Mouse (Mus musculus): Measurements from ENCODE around the gene Lnx1.
A peak's percentile ranks its signal among the peaks of the same experiment; 100 is the strongest.

The Lnx1 gene

DNA sequence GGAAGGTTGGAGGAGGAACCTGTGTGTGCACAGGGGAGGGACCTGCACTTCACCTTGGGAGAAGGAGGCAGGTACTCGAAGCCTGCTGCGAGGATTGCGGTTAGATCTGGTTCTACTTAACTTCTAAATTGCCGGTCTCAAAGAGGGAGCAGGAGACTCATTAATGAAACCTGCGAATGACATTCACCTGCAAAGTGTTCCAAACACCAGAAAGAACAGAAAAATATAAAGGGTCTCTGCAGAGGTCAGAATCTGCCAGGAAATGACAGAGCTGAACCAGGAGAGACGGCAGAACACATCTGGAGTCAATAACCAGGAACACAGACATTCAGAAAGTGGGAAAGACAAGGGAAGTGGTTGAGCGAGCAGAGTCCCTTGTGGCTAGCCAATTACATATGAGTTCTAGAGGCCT, 8.3 kb downstream of the Lnx1 start:
- DNase-seq = no peak

DNA sequence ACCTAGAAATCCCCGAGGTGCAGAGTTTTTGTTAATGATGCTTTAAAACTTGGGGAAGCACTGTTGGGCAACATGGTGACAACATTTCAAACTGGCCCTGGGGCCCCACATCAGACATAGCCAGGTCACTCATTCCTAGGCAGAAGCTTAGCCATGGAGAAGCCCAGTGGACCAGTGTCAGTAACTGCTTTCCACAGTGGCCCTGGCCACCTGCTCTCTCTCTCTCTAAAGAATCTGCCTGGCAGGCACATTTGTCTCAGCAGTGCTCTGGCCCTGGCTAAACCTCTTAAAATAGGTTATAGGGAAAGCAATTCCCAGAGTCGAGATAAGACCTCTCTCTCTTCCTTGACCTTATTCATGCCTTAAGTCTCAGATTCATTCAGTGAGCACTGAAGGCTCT, 8.9 kb downstream of the Lnx1 start:
- DNase-seq = no peak

GRCm38 (mm10) chr5:74692411-74693090, 10.2 kb downstream of the Lnx1 start:
- no peak for DNase-seq

DNA sequence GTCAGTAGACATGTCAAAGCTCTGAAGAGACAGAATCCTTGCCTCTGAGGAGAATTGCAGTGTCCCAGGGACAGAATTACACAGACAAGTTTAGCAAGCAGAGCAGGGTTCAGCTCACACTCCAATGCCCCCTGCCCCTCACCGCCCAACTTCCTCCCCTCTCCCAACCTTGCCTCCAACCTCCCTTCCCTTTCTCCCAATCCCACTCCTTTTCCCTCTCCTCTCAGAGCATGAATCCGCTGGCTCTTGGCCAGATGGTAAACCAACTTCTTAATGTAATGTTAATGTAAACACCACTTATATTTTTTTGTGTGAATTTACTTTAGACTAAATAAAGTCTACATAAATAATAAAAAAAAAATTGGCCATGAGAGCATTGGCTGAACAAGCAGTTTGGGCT, 13.9 kb downstream of the Lnx1 start:
- no peak for DNase-seq

DNA sequence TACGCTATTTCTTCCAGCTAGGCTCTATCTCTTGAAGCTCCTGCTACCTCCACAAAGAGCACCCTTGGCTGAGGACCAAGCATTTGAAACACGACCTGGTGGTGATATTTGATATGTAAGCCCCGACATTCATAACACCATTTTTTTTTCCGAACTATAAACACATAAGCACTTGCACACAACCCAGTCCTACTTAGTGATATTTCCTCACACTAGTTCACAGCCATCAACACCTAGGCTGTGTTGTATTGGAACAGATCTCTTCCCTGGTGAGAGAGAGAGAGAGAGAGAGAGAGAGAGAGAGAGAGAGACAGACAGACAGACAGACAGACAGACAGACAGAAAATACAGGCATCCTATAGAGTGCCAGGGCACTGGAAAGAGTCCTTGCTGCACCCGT, 17.8 kb downstream of the Lnx1 start:
- DNase-seq = no peak

GRCm38 (mm10) chr5:74683832-74684231, 18.9 kb downstream of the Lnx1 start:
- no peak for DNase-seq

DNA sequence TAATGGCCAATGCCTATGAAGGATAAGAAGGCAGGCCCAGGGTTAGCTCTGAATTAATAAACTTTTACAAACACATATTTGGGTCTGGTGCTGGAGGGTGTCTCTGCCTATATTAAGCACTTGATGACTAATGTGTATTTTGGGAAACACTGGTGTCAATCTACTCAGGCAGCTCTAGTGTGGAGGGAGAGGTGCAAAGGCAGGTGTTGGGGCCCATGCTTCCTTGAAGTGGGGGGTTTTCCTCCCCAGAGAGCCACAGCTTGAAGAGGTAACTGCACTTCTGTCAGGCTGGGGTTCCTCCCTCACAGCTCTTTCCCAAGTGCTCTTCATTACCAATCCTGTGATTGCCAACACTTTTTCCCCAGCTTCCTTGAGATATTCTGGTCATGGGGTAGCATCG, 20.0 kb downstream of the Lnx1 start:
- no peak for DNase-seq

- no peak for DNase-seq
These were observed 23.1 kb downstream of the Lnx1 start for GRCm38 (mm10) chr5:74679631-74680030.

DNA sequence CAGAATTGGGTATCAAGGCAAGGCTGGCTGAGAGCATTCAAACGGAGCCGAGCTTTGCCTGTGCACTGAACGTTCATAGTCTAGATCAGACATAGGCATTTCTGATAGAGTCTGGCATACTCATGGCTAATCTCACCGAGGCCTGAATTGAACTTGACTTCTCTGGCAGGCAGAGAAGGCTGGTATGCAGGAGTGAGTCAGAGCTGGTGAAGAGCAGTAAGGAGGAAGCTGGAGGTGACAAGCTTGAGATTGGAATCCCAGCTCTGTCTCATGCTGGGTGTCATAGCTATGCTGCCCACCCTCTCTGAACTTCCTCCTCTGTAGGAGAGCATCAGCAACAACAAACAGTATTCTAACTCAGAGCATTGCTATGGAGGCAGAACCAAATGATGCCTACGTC, 24.0 kb downstream of the Lnx1 start:
- DNase-seq = no peak

DNA sequence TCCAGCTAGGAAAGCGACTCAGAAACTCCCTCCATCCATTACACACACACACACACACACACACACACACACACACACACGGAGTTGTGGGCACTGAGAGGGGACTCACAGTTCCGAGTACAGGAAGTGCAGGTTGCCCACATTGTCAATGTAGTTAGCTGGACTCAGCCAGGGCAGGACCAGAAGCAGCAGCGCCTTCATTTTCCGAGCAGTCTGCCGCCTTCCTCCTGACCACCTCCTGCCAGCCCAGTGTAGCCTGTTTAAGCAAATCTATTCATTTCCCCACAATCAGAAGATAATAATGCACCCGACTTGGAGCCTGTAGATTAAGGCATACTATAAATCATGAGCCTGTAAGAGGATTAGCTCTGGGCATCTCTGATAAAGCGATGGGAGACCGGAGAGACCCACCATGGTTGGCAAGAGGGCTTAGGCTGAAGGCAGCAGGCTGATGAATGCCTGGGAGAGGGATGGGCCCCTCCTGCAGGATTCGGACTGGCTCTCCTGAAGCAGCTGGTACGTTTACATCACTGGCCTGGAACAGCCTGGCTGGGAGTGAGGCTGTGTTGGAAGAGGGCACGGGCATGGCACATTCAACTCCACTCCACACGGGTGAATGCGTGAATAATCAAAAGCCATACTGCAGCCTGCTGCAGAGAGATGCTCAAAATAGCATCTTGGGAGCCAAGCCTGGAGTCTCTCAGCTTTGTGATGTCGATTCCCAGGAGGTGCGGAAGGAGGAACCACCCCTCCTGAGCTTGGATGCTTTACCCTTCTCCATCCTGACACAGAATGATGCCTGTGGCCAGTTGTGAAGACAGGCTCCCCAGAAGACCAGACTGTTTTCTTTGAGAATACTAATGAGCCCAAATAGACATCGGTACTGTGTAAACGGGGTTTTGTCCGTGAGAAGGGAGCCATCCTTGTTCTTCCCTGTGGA, 25.0 kb downstream of the Lnx1 start:
- DNase-seq = peak; percentile 82

- DNase-seq = no peak
These were observed 30.2 kb downstream of the Lnx1 start for GRCm38 (mm10) chr5:74672556-74672955.

- no peak for DNase-seq
These were observed 31.8 kb downstream of the Lnx1 start for GRCm38 (mm10) chr5:74670877-74671276.

DNA sequence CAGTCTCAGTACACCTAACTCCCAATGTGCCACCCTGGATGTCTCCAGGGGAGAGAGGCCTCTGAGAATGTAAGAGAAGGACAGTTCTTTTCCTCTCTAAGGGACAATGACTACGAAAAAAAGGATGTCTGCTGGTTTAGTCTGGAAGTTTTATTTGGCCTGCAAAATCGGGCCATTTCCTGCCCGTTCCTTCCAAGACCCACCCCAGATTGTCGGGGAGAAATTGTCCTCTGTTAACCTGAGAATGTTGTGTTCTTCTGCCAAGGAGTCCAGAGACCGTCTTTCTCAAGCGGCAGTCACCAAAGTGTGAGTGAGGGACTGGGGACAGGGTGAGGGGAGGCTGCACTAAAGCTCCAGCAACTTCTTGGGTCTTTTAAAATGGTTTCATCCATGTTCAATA, 32.8 kb downstream of the Lnx1 start:
- no peak for DNase-seq

GRCm38 (mm10) chr5:74668956-74669355, 33.8 kb downstream of the Lnx1 start:
- DNase-seq = no peak

DNA sequence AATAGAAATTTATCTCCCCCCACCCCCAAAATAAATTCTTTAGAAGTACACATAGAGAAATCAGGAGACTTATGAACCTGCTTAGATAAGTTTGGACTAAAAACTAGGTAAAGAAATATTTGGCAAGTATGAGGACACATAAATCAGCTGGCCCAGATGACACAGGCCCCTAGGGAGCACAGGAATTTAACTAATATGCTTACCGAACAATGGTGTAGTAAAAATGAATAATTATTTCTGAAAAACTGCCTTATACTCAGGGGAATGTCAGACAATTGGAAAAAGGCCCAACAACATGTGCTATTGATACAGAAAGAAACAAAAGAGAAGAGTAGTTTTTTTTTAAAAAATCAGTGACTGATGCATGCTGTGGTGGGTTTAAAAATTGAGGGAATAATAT, 40.1 kb downstream of the Lnx1 start:
- no peak for DNase-seq

DNA sequence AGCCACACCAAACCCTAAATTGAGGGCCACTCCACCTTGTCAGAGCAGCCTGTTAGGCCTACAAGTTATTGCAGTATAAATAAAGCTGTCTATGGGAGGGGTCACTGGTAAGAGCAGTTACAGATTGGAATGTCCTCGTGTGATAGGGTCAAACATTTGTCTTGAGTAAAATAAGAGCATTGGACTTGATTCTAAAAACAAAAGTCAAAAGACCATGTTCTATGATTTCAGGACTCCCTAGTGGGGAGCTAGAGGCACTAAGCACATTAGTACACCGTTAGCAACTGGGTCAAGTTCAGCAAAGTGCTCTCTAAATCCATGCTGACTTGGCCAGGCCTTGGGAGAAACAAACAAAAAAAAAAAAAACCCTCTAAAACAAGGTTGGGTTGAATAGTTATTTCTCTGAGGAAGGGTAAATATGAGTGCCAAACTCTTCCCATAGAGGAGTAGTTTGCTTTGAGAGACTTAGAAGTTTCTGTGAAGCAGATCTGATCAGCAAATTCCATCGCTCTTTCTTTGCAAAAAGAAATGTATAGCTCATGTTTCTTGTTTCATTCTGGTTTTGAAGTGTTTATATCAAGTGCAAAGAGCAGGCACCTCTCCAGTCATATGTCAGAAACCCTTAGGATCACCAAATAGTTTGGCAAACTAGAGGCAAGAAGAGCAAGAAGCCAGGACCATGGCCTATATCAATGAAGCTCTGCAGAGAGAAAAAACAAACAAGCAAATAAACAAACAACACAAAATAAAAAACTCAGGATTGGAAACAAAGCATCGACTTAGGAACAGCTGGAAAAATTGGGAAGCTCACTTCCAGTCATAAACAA, 40.8 kb downstream of the Lnx1 start:
- no peak for DNase-seq

DNA sequence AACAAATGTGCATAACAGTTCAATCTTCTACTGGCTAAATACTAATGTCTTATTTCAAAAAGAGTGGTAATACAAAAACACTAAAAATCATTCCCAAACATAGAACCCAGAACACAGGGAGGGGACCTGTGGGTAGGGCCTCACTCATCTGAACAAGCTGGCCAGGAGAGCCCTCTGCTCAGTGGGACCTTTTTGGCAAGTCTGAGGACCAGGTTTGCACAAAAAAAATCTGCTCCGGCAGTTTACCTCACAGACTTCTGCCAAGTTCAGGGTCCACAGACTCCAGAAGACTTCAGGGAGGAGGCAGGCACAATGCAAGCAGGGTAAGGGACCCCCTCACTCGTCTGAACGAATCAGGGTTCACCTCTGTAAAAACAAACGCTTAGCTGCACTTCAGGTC, 42.9 kb downstream of the Lnx1 start:
- DNase-seq = no peak

GRCm38 (mm10) chr5:74659281-74659680, 43.4 kb downstream of the Lnx1 start:
- no peak for DNase-seq

DNA sequence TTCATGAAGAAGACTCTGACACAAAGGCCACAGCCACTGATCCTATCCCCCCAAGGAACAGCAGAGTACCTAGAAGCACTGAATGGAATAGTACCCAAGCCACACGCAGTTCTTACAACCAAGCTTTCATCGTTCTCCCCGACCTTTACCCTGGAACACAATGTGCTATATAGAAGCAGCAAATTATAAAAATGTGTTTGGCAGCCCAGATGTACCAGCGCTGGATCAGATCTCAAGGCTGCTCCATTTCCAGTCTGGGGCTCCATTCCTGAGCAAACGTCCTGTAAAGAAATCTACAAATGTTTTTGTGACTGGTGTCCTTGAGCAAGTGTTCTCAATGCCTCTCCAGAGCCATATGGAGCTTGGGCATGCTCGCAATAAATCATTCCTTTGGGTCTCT, 44.8 kb downstream of the Lnx1 start:
- DNase-seq = no peak

- DNase-seq = no peak
These were observed 46.3 kb downstream of the Lnx1 start for GRCm38 (mm10) chr5:74656410-74656809.

DNA sequence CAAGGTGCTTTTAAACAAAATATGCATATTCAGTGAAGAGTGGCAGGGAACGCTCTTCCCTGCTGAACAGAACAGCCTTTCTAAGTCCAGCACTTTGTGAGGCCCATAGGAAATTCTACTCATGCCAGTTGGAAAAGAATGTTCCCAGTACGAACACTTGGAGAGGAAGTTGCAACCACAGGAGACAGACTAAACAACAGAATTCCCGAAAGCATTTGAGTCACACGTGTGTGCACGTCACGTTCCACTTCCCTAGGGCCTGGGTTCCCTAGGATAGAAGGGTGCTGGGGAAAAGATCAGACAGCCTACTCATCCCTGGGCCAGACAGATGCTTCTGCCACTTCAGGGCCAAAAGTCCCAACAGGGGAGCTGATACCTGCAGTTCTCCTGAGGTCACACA, 48.2 kb downstream of the Lnx1 start:
- no peak for DNase-seq

GRCm38 (mm10) chr5:74653766-74654165, 48.9 kb downstream of the Lnx1 start:
- DNase-seq = no peak

GRCm38 (mm10) chr5:74649122-74649521, 53.6 kb downstream of the Lnx1 start:
- DNase-seq = no peak

Data from retina, postnatal 1 day (tissue).